Mouse (Mus musculus): ENCODE data around the gene Vmn1r132. TPM values are rescaled to one million over a fixed set of nuclear protein-coding genes. Genes with fewer than 3 reads are reported as not detected.
"Not testable (repeated sequence)": the region's sequence is repeated elsewhere in the genome, so short reads cannot be mapped to it uniquely, and the experiment has no call there.

Vmn1r132 gene
- not detected in 2 replicates for total RNA-seq (2014; rRNA removed; ENCODE audit: low replicate concordance)
- not detected in 2 replicates for polyA plus RNA-seq (2015; fragmentation: Nextera tagmentation; extraction: Ambion mirVana)

GRCm38 (mm10) chr7:21613792-21614191, at the start of gene Vmn1r132:
TSS of gene Vmn1r132 (plus strand) at chr7:21614092.
- not testable (repeated sequence) for H3K27ac ChIP-seq (ENCODE audit: low read depth); DNase-seq (ENCODE audit: low spot score); ATAC-seq (ENCODE audit: insufficient read depth, low read depth); H3K4me1 ChIP-seq (ENCODE audit: control insufficient read depth, insufficient read depth); H3K27me3 ChIP-seq (ENCODE audit: control insufficient read depth, insufficient read depth, low read length); H3K36me3 ChIP-seq (replicated peaks; ENCODE audit: control insufficient read depth, insufficient read depth, low read length); H3K4me2 ChIP-seq (ENCODE audit: low read depth, low read length); H3K9me3 ChIP-seq (replicated peaks; ENCODE audit: control insufficient read depth, low read length); H3K4me3 ChIP-seq (ENCODE audit: low read depth, low read length); H3K9ac ChIP-seq (replicated peaks; ENCODE audit: low read depth, low read length)
- WGBS, result no CpG with 5 or more reads among the region's 3 CpGs

Other genes with a start within 250 kb of the Vmn1r132 start
- gene Gm6882, start 181.3 kb upstream of the Vmn1r132 start, total RNA-seq (2014; rRNA removed; ENCODE audit: low replicate concordance), result not detected in 2 replicates
- gene Gm6882, start 181.3 kb upstream of the Vmn1r132 start, polyA plus RNA-seq (2015; fragmentation: Nextera tagmentation; extraction: Ambion mirVana), result not detected in 2 replicates
- gene Vmn1r130, start 102.3 kb upstream of the Vmn1r132 start, total RNA-seq (2014; rRNA removed; ENCODE audit: low replicate concordance), result not detected in 2 replicates
- gene Vmn1r130, start 102.3 kb upstream of the Vmn1r132 start, polyA plus RNA-seq (2015; fragmentation: Nextera tagmentation; extraction: Ambion mirVana), result not detected in 2 replicates
- not detected in 2 replicates for gene Vmn1r131, start 68.0 kb upstream of the Vmn1r132 start, total RNA-seq (2014; rRNA removed; ENCODE audit: low replicate concordance)
- gene Vmn1r131, start 68.0 kb upstream of the Vmn1r132 start, polyA plus RNA-seq (2015; fragmentation: Nextera tagmentation; extraction: Ambion mirVana), result not detected in 2 replicates
- gene Gm4175, start 147.4 kb downstream of the Vmn1r132 start, total RNA-seq (2014; rRNA removed; ENCODE audit: low replicate concordance), result not detected in 2 replicates
- gene Gm4175, start 147.4 kb downstream of the Vmn1r132 start, polyA plus RNA-seq (2015; fragmentation: Nextera tagmentation; extraction: Ambion mirVana), result not detected in 2 replicates
- gene Gm4177, start 182.6 kb downstream of the Vmn1r132 start, total RNA-seq (2014; rRNA removed; ENCODE audit: low replicate concordance), result not detected in 2 replicates
- gene Gm4177, start 182.6 kb downstream of the Vmn1r132 start, polyA plus RNA-seq (2015; fragmentation: Nextera tagmentation; extraction: Ambion mirVana), result not detected in 2 replicates
- gene Vmn1r135, start 218.3 kb downstream of the Vmn1r132 start, total RNA-seq (2014; rRNA removed; ENCODE audit: low replicate concordance), result not detected in 2 replicates
- not detected in 2 replicates for gene Vmn1r135, start 218.3 kb downstream of the Vmn1r132 start, polyA plus RNA-seq (2015; fragmentation: Nextera tagmentation; extraction: Ambion mirVana)
- gene Gm5725, start 230.2 kb downstream of the Vmn1r132 start, total RNA-seq (2014; rRNA removed; ENCODE audit: low replicate concordance), result not detected in 2 replicates
- gene Gm5725, start 230.2 kb downstream of the Vmn1r132 start, polyA plus RNA-seq (2015; fragmentation: Nextera tagmentation; extraction: Ambion mirVana), result not detected in 2 replicates

All from heart, postnatal 0 days (tissue).